Mouse (Mus musculus) liver, embryonic 13.5 days (tissue): ENCODE measurements around the gene Tia1. TPM values are rescaled to one million over a fixed set of nuclear protein-coding genes. Genes with fewer than 3 reads are reported as not detected.

Experiments used
- polyA plus RNA-seq: library from polyadenylated mRNA; unstranded; fragments of >200 nt; fragmentation: Nextera tagmentation; extraction: Ambion mirVana; gene quantifications from 2 replicates; pipeline ENCODE4 v1.2.1, GENCODE M21; 2015

Tia1 gene
- polyA plus RNA-seq, 1 experiment from 2014 or later = 26.4 TPM

Other genes starting within 250 kb of the Tia1 start
- 1.1 and 1.2 TPM in 2 replicates for gene Tgfa, start 209.0 kb upstream of the Tia1 start, polyA plus RNA-seq
- 94.3 and 104 TPM in 2 replicates for gene Fam136a, start 38.6 kb upstream of the Tia1 start, polyA plus RNA-seq
- gene Snrpg, start 32.9 kb upstream of the Tia1 start, polyA plus RNA-seq = 407 and 475 TPM in 2 replicates
- gene Pcyox1, start 7.1 kb upstream of the Tia1 start, polyA plus RNA-seq = 38.1 and 51.3 TPM in 2 replicates
- not detected in 2 replicates for gene Gm44790, start 22.4 kb downstream of the Tia1 start, polyA plus RNA-seq
- 12.4 and 14.5 TPM in 2 replicates for gene C87436, start 34.2 kb downstream of the Tia1 start, polyA plus RNA-seq
- gene Pcbp1, start 122.1 kb downstream of the Tia1 start, polyA plus RNA-seq = 327 and 339 TPM in 2 replicates
- 0.25 and 0.29 TPM in 2 replicates for gene Asprv1, start 223.9 kb downstream of the Tia1 start, polyA plus RNA-seq